Mouse (Mus musculus) lung, adult 2 months (tissue): ENCODE data around the gene Mgmt.

ENCODE experiments used
- CTCF ChIP-seq: fragments of 200-500 bp; IDR thresholded peaks from 2 replicates; pipeline ENCODE4 v1.5.1; 2011; ENCODE audit warnings: mild to moderate bottlenecking, low read length, control low read depth; ENCODE audit not compliant: insufficient read depth
- POLR2A ChIP-seq: fragments of 200-500 bp; IDR thresholded peaks from 2 replicates; pipeline ENCODE4 v1.6.1; 2011; ENCODE audit warnings: low read depth, mild to moderate bottlenecking, control low read depth, low read length, borderline replicate concordance; ENCODE audit errors: extremely low read depth

DNA sequence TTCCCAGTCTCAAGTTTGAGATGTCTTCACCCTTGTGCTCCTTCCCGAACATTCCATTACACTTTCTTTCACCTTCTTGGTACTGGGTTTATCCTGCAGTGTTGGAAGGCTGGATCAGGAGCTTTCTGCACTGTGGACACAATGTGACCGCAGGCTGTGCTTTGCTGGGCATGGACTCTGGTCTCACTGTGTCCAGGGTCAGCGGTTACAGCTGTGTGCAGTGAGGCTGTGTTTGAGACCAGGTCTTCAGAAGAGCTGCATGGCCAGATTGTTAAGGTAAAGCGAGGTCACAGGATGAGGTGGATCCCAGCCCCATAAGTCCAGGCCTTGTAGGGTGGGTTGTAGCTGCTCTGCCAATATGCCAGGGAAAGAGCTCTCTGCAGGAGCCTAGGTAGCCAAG is 18.5 kb downstream of the Mgmt start:
- TF ChIP-seq POLR2A (no peak), CTCF (no peak)
